Mouse (Mus musculus) cerebellum, adult 2 months (tissue): Measurements from ENCODE around the gene Kcnj2. TPM values are rescaled to one million over a fixed set of nuclear protein-coding genes. Genes with fewer than 3 reads are reported as not detected.

Experiments used
- DNase-seq, 2 experiments: peaks; one replicate each; pipeline ENCODE4 v3.0.0; 2021
- H3K27ac ChIP-seq: fragments of 200-500 bp; 2 replicates; pipeline ENCODE4 v1.5.1; 2012; ENCODE audit warnings: low read length, control low read depth, inconsistent platforms; ENCODE audit not compliant: insufficient read depth
- H3K27me3 ChIP-seq: fragments of 200-500 bp; 2 replicates; pipeline ENCODE4 v1.6.1; 2012; ENCODE audit warnings: inconsistent platforms, mild to moderate bottlenecking, low read length, moderate library complexity; ENCODE audit not compliant: control insufficient read depth, insufficient read depth
- H3K4me1 ChIP-seq: fragments of 200-500 bp; 2 replicates; pipeline ENCODE4 v1.6.1; 2011; ENCODE audit warnings: low read length; ENCODE audit not compliant: control insufficient read depth, insufficient read depth
- H3K4me3 ChIP-seq: fragments of 200-500 bp; replicated peaks from 2 replicates; pipeline ENCODE3; 2011; ENCODE audit warnings: mild to moderate bottlenecking, low read depth, low read length, control low read depth; ENCODE audit not compliant: insufficient read depth
- CTCF ChIP-seq: fragments of 200-500 bp; IDR thresholded peaks from 2 replicates; pipeline ENCODE4 v1.5.1; 2011; ENCODE audit warnings: low read depth, mild to moderate bottlenecking, control low read depth, low read length, moderate library complexity, borderline replicate concordance; ENCODE audit not compliant: insufficient read depth
- POLR2A ChIP-seq: fragments of 200-500 bp; IDR thresholded peaks from 2 replicates; pipeline ENCODE4 v1.6.1; 2011; ENCODE audit warnings: low read length, control low read depth, borderline replicate concordance; ENCODE audit not compliant: insufficient read depth
- WGBS: fragments of 180-500 bp; shearing (Covaris S2); methylation state at CpG from one replicate; pipeline ENCODE4 v1.1.7; 2018; 5-methylcytosine and 5-hydroxymethylcytosine counted together
- polyA plus RNA-seq: library from polyadenylated mRNA; depleted of rRNA; stranded (reverse); fragments of >200 nt; gene quantifications from 2 replicates; pipeline ENCODE4 v1.2.3, GENCODE M21; 2012

The Kcnj2 gene
- polyA plus RNA-seq, 1 experiment, result 3.8 TPM

- no peak overlapping the region for H3K4me3 ChIP-seq
- no peak for TF ChIP-seq POLR2A
- no peak for TF ChIP-seq CTCF
- H3K4me1 ChIP-seq, result 0 out of 2 replicates have a peak, but pooled peaks cover 2% of the 10 kb centered on the region
- no peak overlapping the region for H3K27ac ChIP-seq
- no peaks in the 10 kb centered on the region; the same call in 1 of the 2 replicates for H3K27me3 ChIP-seq
- DNase-seq, result no peak
Observed at GRCm38 (mm10) chr11:111070460-111070859, 4.5 kb downstream of the Kcnj2 start.

DNA sequence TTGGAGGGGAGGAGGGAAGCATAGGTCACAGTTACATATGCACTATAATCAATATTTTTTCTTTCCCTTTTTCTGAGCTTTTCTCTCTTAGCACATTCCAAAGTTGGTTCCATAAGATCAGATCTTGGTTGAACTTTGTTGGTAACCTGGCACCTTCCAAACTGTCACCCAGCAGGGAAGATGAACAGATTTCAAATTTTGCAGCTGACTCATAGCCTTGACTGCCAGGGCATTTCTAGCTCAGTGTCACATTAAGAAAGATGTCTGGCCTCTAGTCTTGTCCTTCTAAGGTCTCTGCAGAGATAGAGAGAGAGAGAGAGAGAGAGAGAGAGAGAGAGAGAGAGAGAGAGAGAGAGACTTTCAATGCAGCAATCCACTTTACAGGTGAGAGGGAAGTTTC, 8.2 kb downstream of the Kcnj2 start:
- no peak overlapping the region for H3K4me3 ChIP-seq
- peak in 1 of 2 experiments; percentile 37 for DNase-seq
- H3K27me3 ChIP-seq, result no peaks in the 10 kb centered on the region
- no peak for TF ChIP-seq CTCF
- no peak for TF ChIP-seq POLR2A
- no peak overlapping the region for H3K27ac ChIP-seq
- H3K4me1 ChIP-seq, result no peaks in the 10 kb centered on the region

- Histone ChIP-seq H3K4me1 (no peaks in the 10 kb centered on the region), H3K27ac (no peak overlapping the region), H3K27me3 (no peaks in the 10 kb centered on the region), H3K4me3 (no peak overlapping the region)
- TF ChIP-seq CTCF (no peak), POLR2A (no peak)
- no peak for DNase-seq
- 92% methylated on average over 11 of the region's 11 CpGs for WGBS
Observed at GRCm38 (mm10) chr11:111078107-111078506, 12.1 kb downstream of the Kcnj2 start.

GRCm38 (mm10) chr11:111083009-111083408, 17.0 kb downstream of the Kcnj2 start:
- Histone ChIP-seq H3K4me1 (no peaks in the 10 kb centered on the region), H3K27ac (no peak overlapping the region), H3K27me3 (no peaks in the 10 kb centered on the region), H3K4me3 (no peak overlapping the region)
- WGBS, result 78% methylated on average over 2 of the region's 2 CpGs
- no peak for DNase-seq
- no peak for TF ChIP-seq POLR2A
- TF ChIP-seq CTCF, result no peak

DNA sequence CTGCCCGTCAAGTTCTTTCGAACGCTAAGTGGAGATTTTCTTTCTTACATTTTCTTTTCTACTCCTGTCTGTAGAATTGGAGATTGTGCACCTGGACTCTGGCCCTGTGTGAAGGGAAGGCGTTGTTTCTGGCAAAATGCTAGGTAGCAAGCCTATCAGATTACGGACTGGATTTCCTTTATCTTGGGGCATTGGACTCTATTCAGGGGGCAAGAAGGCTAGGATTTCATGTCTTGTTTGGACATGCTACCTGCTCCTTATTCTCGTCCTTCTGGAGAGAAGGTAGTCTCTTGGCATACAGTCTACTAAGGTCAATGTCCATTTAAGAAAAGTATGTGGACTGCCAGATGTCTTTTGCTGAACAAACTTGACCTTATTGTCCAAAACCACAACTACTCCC, 21.0 kb downstream of the Kcnj2 start:
- 87% methylated on average over 6 of the region's 6 CpGs for WGBS
- TF ChIP-seq CTCF (no peak), POLR2A (no peak)
- Histone ChIP-seq H3K4me1 (no peaks in the 10 kb centered on the region), H3K27ac (no peak overlapping the region), H3K4me3 (no peak overlapping the region), H3K27me3 (no peaks in the 10 kb centered on the region)
- DNase-seq, result no peak

- Histone ChIP-seq H3K4me3 (no peak overlapping the region), H3K27ac (no peak overlapping the region)
- TF ChIP-seq POLR2A (no peak), CTCF (no peak)
Observed at GRCm38 (mm10) chr11:111088226-111088625, 22.3 kb downstream of the Kcnj2 start.

DNA sequence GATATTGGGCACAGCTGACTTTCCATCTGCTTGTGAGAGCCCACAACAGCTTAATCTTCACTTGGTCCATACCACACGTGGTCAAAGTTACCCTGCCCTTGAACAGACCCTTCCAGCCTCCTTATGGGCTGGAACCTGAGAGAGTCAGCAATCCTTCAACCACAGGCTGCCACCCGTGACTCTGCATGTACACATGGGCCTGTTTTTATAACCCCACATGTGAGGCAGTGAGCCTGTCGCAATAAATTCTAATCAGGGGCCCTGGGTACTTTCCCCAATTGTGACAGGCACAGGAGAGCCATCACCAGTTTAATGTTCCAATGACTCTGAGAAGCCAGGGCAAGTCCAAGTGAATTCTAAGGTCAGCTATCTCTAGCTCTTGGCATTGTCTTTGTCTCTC, 22.8 kb downstream of the Kcnj2 start:
- Histone ChIP-seq H3K4me1 (no peaks in the 10 kb centered on the region), H3K4me3 (no peak overlapping the region), H3K27ac (no peak overlapping the region), H3K27me3 (no peaks in the 10 kb centered on the region)
- no peak for DNase-seq
- TF ChIP-seq CTCF, result no peak
- no peak for TF ChIP-seq POLR2A
- 46% methylated on average over 3 of the region's 3 CpGs for WGBS

More at GRCm38 (mm10) chr11:111088226-111088625, 22.3 kb downstream of the Kcnj2 start:
- no peak for DNase-seq
- Histone ChIP-seq H3K4me1 (no peaks in the 10 kb centered on the region), H3K27me3 (no peaks in the 10 kb centered on the region)

DNA sequence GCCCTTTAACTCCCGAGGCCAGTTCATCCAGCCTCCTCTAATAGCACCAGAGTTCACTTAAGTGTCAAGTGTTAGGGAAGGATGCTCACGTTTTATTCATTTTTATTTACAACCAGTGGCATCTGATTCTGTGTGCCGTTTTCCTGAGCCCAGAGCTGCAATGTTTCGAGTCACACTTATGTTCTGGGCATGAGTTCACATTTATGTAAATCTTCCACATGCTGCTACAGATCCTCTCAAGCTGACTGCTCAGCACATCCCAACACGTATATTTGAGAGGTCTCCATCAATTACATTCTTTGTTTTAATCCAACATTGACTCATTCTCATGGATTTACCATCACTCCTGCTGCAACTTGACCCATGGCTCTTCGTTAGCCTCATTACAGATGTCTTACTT, 25.2 kb downstream of the Kcnj2 start:
- TF ChIP-seq CTCF (no peak), POLR2A (no peak)
- no peaks in the 10 kb centered on the region for H3K4me1 ChIP-seq
- H3K4me3 ChIP-seq, result no peak overlapping the region
- no peak overlapping the region for H3K27ac ChIP-seq
- no peaks in the 10 kb centered on the region for H3K27me3 ChIP-seq
- no peak for DNase-seq
- 84% methylated on average over 6 of the region's 6 CpGs for WGBS
